Mouse (Mus musculus) megakaryocyte progenitor cell, adult 5-6 weeks (primary cell): Measurements from ENCODE around the gene Asl. TPM values are rescaled to one million over a fixed set of nuclear protein-coding genes. Genes with fewer than 3 reads are reported as not detected.

Experiments
- total RNA-seq, 2 experiments: library from RNA; stranded (forward) in 1 of 2; stranded (reverse) in 1 of 2; fragments of 157-497, 149-512 nt in 1 of 2; fragments of 200-1000 nt in 1 of 2; gene quantifications; 2 replicates each; pipeline versions ENCODE4 v1.2.3 to v1.2.4; 2015 to 2017

Gene Asl
- total RNA-seq, 2 experiments from 2014 or later = 22.7 to 32.1 TPM

Other genes starting within 250 kb of the Asl start
- gene Psph, start 241.8 kb downstream of the Asl start, total RNA-seq (2015) = 30.4 and 30.5 TPM in 2 replicates
- gene Psph, start 241.8 kb downstream of the Asl start, total RNA-seq (2017) = 22.8 and 24.3 TPM in 2 replicates
- gene Sumf2, start 182.3 kb downstream of the Asl start, total RNA-seq (2015) = 6.2 and 7.6 TPM in 2 replicates
- gene Sumf2, start 182.3 kb downstream of the Asl start, total RNA-seq (2017) = 18.5 and 25.8 TPM in 2 replicates
- gene Chchd2, start 141.8 kb downstream of the Asl start, total RNA-seq (2015) = 404 and 447 TPM in 2 replicates
- 176 and 233 TPM in 2 replicates for gene Chchd2, start 141.8 kb downstream of the Asl start, total RNA-seq (2017)
- 3.2 and 4.2 TPM in 2 replicates for gene Zbed5, start 133.5 kb downstream of the Asl start, total RNA-seq (2015)
- 2.4 and 2.8 TPM in 2 replicates for gene Zbed5, start 133.5 kb downstream of the Asl start, total RNA-seq (2017)
- 0.12 TPM in 1 of 2 replicates, not detected in the other for gene Phkg1, start 130.7 kb downstream of the Asl start, total RNA-seq (2015)
- gene Phkg1, start 130.7 kb downstream of the Asl start, total RNA-seq (2017) = 0.14 and 0.33 TPM in 2 replicates
- 1.3 TPM in 1 of 2 replicates, not detected in the other for gene Nupr1l, start 120.7 kb downstream of the Asl start, total RNA-seq (2015)
- 0.29 and 0.84 TPM in 2 replicates for gene Nupr1l, start 120.7 kb downstream of the Asl start, total RNA-seq (2017)
- gene Vkorc1l1, start 87.3 kb downstream of the Asl start, total RNA-seq (2015) = 60.1 and 72.6 TPM in 2 replicates
- gene Vkorc1l1, start 87.3 kb downstream of the Asl start, total RNA-seq (2017) = 25.7 and 34.0 TPM in 2 replicates
- 137 and 148 TPM in 2 replicates for gene Gusb, start 26.2 kb downstream of the Asl start, total RNA-seq (2015)
- 77.6 and 90.6 TPM in 2 replicates for gene Gusb, start 26.2 kb downstream of the Asl start, total RNA-seq (2017)
- gene Crcp, start within 50 bp of the Asl start, total RNA-seq (2015) = 39.3 and 40.3 TPM in 2 replicates
- gene Crcp, start within 50 bp of the Asl start, total RNA-seq (2017) = 36.6 and 62.7 TPM in 2 replicates
- gene Tpst1, start 44.1 kb upstream of the Asl start, total RNA-seq (2015) = 10.6 and 10.7 TPM in 2 replicates
- 4.3 and 6.8 TPM in 2 replicates for gene Tpst1, start 44.1 kb upstream of the Asl start, total RNA-seq (2017)
- 1.9 and 2.7 TPM in 2 replicates for gene Kctd7, start 115.6 kb upstream of the Asl start, total RNA-seq (2015)
- 2.3 and 5.3 TPM in 2 replicates for gene Kctd7, start 115.6 kb upstream of the Asl start, total RNA-seq (2017)
- gene Rabgef1, start 142.6 kb upstream of the Asl start, total RNA-seq (2015) = 16.0 and 20.1 TPM in 2 replicates
- 16.2 and 28.2 TPM in 2 replicates for gene Rabgef1, start 142.6 kb upstream of the Asl start, total RNA-seq (2017)
- gene Tmem248, start 187.8 kb upstream of the Asl start, total RNA-seq (2015) = 61.7 and 64.2 TPM in 2 replicates
- gene Tmem248, start 187.8 kb upstream of the Asl start, total RNA-seq (2017) = 75.6 and 75.9 TPM in 2 replicates
- 48.9 and 54.6 TPM in 2 replicates for gene Sbds, start 226.3 kb upstream of the Asl start, total RNA-seq (2015)
- gene Sbds, start 226.3 kb upstream of the Asl start, total RNA-seq (2017) = 91.9 and 103 TPM in 2 replicates
- gene Tyw1, start 226.4 kb upstream of the Asl start, total RNA-seq (2015) = 15.3 and 17.0 TPM in 2 replicates
- gene Tyw1, start 226.4 kb upstream of the Asl start, total RNA-seq (2017) = 37.7 and 42.0 TPM in 2 replicates